Mouse (Mus musculus): ENCODE results near the gene Vrk1.

- TF ChIP-seq MAX (IDR thresholded peaks at IDR 0.05; ENCODE audit: low read depth) (no peak), POLR2A (IDR thresholded peaks at IDR 0.05; ENCODE audit: insufficient read length, low read depth) (no peak), SRF (IDR thresholded peaks at IDR 0.05; ENCODE audit: control insufficient read depth, insufficient read length, low read depth) (no peak), POLR2AphosphoS2 (IDR thresholded peaks at IDR 0.05; ENCODE audit: insufficient read length, low read depth) (no peak), MYOG (IDR thresholded peaks at IDR 0.05; ENCODE audit: control insufficient read depth in 1 of 3, insufficient read depth in 1 of 3, insufficient read length in 2 of 3, low read depth in 2 of 3) (no peak), USF1 (IDR thresholded peaks at IDR 0.05; ENCODE audit: low read depth) (no peak), CEBPB (IDR thresholded peaks at IDR 0.05; ENCODE audit: insufficient read depth, poor library complexity, severe bottlenecking) (no peak), TCF12 (IDR thresholded peaks at IDR 0.05; ENCODE audit: insufficient read depth, poor library complexity, severe bottlenecking) (no peak), E2F4 (IDR thresholded peaks at IDR 0.05; ENCODE audit: insufficient read depth) (no peak)
These were observed 93.0 kb downstream of the Vrk1 start for GRCm38 (mm10) chr12:106102726-106103643.
